Mouse (Mus musculus): ENCODE data around the gene Asb13. TPM values are rescaled to one million over a fixed set of nuclear protein-coding genes. Genes with fewer than 3 reads are reported as not detected.

Asb13 gene
- total RNA-seq, 1 experiment from 2014 or later = 14.4 TPM

Other genes with a start within 250 kb of the Asb13 start
- 408 and 483 TPM in 2 replicates for gene Gdi2, start 96.0 kb upstream of the Asb13 start, total RNA-seq (2017)
- gene Fam208b, start 22.9 kb upstream of the Asb13 start, total RNA-seq (2017) = 63.0 and 69.9 TPM in 2 replicates
- gene Calml3, start 170.3 kb downstream of the Asb13 start, total RNA-seq (2017) = not detected in 2 replicates
- 2.3 TPM in 1 of 2 replicates, not detected in the other for gene Calm4, start 203.7 kb downstream of the Asb13 start, total RNA-seq (2017)
- gene Calm5, start 220.1 kb downstream of the Asb13 start, total RNA-seq (2017) = not detected in 2 replicates